11 mouse cellular contexts compared by ENCODE assay signal in genomic region chr13:112450210-112450609, GRCm38 (mm10).
"Had no signal": no experiment of that assay in that cellular context is flagged by ENCODE, and none has a peak within 500 bp of the region (broad histone marks: within the 10 kb centered on the region; RNA-seq: fewer than 3 reads in every experiment).

No protein-coding gene starts in this region.

- ATAC-seq: midbrain, embryonic 16.5 days had no signal

- DNase-seq: lung, adult 18-20 months; lung, embryonic 14.5 days; lung, postnatal 10 days; lung, postnatal 4 days; midbrain, embryonic 14.5 days; right cerebral cortex, postnatal 14 days; spleen, adult 18-20 months; thymus, adult 18-20 months; thymus, postnatal 25 days; thymus, postnatal 4 days had no signal
